Mouse (Mus musculus) testis, adult 2 months (tissue): ENCODE measurements at regions not wholly inside any gene's neighbourhood (a gene's known extent, or its start where the extent isn't known, plus 50 kb on each side); places are given as distances from the start of the nearest gene placed in this dataset.

ENCODE experiments used
- H3K27ac ChIP-seq: fragments of 200-500 bp; 2 replicates; pipeline ENCODE4 v1.5.1; 2012; ENCODE audit warnings: low read depth, low read length; ENCODE audit not compliant: control insufficient read depth, insufficient read depth
- H3K27me3 ChIP-seq: fragments of 200-500 bp; 2 replicates; pipeline ENCODE4 v1.6.1; 2012; ENCODE audit warnings: mild to moderate bottlenecking, low read length, moderate library complexity; ENCODE audit not compliant: control insufficient read depth, insufficient read depth
- H3K36me3 ChIP-seq: fragments of 200-500 bp; 2 replicates; pipeline ENCODE4 v1.6.1; 2012; ENCODE audit warnings: mild to moderate bottlenecking, low read length; ENCODE audit not compliant: control insufficient read depth, insufficient read depth
- H3K4me1 ChIP-seq: fragments of 200-500 bp; 2 replicates; pipeline ENCODE4 v1.6.1; 2012; ENCODE audit warnings: low read length; ENCODE audit not compliant: control insufficient read depth, insufficient read depth
- H3K4me3 ChIP-seq: fragments of 200-500 bp; 2 replicates; pipeline ENCODE4 v1.5.1; 2012; ENCODE audit warnings: low read depth, mild to moderate bottlenecking, low read length, moderate library complexity, mixed read lengths; ENCODE audit not compliant: control insufficient read depth
- CTCF ChIP-seq: fragments of 200-500 bp; IDR thresholded peaks from 2 replicates; pipeline ENCODE4 v1.5.1; 2012; ENCODE audit warnings: low read depth, mild to moderate bottlenecking, inconsistent platforms, low read length, moderate library complexity; ENCODE audit not compliant: control insufficient read depth, insufficient read depth, insufficient replicate concordance
- POLR2A ChIP-seq: fragments of 200-500 bp; IDR thresholded peaks from 2 replicates; pipeline ENCODE4 v1.6.1; 2012; ENCODE audit warnings: low read depth, mild to moderate bottlenecking, inconsistent platforms, low read length, moderate library complexity; ENCODE audit not compliant: control insufficient read depth

DNA sequence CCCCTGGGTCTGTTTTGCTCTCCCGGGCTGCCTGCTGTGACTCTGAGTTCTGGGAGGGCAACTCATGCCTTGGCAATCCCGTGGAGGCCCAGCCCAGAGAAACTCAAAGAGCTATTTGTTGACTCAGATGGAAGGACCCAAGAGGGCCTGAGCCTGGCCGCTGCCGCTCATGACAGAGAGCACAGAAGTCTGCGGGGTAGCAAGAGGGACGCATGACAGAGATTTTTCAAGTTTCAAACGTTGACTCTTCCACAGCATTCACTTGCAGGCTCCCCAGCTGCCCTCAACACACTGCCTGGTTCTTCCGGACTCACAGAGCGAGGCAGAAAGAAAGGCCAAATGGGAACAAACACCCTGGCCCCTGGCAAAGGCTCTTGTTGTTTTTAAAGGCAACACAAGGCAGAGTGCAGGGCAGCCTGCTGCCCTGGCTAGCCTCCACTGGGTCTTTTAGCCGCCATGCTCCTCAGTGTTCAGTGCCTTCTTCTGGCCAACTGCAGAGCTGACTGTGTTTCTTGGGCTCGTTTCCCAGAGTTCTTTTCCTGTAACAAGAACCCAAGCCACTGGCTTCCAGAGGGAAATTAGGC, 146.2 kb downstream of the Fam43a start:
- H3K4me1 ChIP-seq = no peaks in the 10 kb centered on the region
- no peaks in the 10 kb centered on the region for H3K27me3 ChIP-seq
- no peak overlapping the region for H3K27ac ChIP-seq
- TF ChIP-seq POLR2A (no peak), CTCF (no peak)
- H3K36me3 ChIP-seq = no peaks in the 10 kb centered on the region
- H3K4me3 ChIP-seq = no peak overlapping the region

DNA sequence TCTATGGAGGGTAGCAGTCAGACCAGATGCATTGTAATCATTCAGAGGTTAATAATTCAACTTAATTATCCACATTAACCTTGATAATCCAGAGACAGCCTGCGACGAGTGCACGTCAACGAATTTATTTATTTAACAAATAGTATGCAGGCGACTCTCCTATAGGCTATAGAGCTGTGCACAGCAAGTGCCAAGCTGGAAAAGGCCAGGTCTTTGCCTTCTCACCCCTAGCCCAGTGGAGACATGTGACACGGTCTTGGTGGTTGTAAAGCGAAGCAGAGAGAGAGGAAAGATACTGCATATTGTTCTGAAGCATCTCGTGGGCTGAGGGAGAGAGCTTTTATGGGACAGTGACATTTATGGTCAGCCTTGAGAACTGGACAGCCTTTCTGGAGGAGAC, 146.7 kb downstream of the Fam43a start:
- Histone ChIP-seq H3K4me3 (no peak overlapping the region), H3K4me1 (no peaks in the 10 kb centered on the region)

DNA sequence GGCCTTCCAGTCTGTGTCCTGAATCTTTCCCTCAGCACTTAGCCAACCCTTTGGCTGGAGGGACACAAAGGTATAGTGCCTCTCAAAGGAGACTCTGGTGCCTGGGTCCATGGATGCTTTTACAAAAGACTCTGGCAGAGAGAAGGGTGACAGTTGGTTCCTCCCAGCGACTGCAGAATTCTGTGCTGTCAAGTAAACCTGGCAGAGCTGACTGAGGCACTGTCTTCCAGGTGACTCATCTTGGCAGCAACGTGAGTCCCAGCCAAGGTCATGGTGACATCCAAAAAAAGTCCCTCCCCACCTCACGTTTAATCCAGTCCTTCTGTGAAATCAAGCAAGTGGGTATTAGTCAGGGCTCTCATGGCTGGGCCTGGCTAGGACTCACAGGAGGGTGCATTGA, 150.3 kb downstream of the Fam43a start:
- no peak for TF ChIP-seq CTCF
- H3K4me3 ChIP-seq = no peak overlapping the region
- H3K36me3 ChIP-seq = no peaks in the 10 kb centered on the region
- H3K4me1 ChIP-seq = no peaks in the 10 kb centered on the region
- H3K27ac ChIP-seq = no peak overlapping the region
- no peaks in the 10 kb centered on the region for H3K27me3 ChIP-seq

More for the DNA sequence above, 146.7 kb downstream of the Fam43a start:
- Histone ChIP-seq H3K27me3 (no peaks in the 10 kb centered on the region), H3K27ac (no peak overlapping the region), H3K36me3 (no peaks in the 10 kb centered on the region)
- no peak for TF ChIP-seq POLR2A
- TF ChIP-seq CTCF = no peak

DNA sequence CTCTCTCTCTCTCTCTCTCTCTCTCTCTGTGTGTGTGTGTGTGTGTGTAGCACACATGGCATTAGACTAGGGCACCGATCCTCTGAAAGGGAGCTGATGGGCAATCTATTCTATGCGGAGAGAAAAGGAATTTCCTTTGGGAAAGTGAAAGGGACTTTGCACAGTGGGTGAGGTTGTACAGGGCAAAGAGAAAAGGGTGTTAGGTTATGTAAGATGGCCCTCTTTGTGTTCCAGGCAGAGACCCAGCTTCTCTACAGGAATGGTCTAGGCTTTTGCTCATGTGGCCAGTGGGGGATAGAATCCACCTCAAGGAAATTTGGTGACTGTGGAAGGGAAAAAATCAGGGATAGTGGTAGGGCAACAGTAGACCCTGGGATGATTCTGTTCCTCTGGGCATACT, 156.2 kb downstream of the Fam43a start:
- no peak overlapping the region for H3K27ac ChIP-seq

DNA sequence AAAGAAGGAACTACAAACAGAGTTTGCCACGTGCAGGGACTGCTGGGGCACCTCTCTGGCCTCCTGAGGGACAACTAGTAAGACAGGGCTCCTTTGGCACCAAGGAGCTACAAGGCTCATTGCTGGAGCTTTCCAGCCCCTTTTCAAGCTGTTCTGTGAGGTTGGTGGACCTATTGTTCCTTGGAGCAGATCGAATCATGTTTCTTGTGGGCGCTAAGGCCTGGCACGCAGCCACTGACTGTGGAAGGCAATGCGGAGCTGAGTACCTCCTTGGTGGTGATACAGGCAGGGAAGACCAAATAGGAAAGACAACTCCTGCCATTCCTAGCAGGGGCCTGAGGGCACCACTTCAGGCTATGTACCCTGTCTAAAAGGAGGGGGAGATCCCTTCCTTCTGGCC, 157.2 kb downstream of the Fam43a start:
- Histone ChIP-seq H3K4me1 (no peaks in the 10 kb centered on the region), H3K4me3 (no peak overlapping the region), H3K27ac (no peak overlapping the region), H3K36me3 (no peaks in the 10 kb centered on the region), H3K27me3 (no peaks in the 10 kb centered on the region)
- TF ChIP-seq CTCF (no peak), POLR2A (no peak)

More for the DNA sequence above, 156.2 kb downstream of the Fam43a start:
- H3K4me1 ChIP-seq = no peaks in the 10 kb centered on the region
- H3K36me3 ChIP-seq = no peaks in the 10 kb centered on the region
- no peak overlapping the region for H3K4me3 ChIP-seq
- TF ChIP-seq CTCF (no peak), POLR2A (no peak)
- no peaks in the 10 kb centered on the region for H3K27me3 ChIP-seq

DNA sequence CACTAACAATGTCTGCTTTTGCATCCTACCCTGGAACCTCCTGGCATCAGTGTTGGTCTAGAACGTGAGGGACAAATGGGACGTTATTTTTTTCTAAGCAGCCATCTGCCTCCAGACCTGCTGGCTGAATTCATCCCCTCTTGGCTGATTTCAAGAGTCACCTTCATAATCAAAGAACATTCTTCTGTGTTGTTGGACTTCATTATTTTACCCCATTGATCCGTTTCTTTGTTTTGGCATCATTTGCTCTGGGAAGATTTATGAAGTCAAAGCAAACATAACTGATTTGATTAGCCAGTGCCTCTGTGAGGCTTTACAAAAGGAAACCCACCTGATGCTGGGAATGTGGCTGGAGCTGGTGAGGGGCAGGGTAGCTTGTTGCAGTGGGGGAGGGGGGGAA, 158.0 kb downstream of the Fam43a start:
- no peak for TF ChIP-seq POLR2A
- no peak for TF ChIP-seq CTCF
- Histone ChIP-seq H3K27me3 (no peaks in the 10 kb centered on the region), H3K4me3 (no peak overlapping the region), H3K36me3 (no peaks in the 10 kb centered on the region), H3K4me1 (no peaks in the 10 kb centered on the region), H3K27ac (no peak overlapping the region)

DNA sequence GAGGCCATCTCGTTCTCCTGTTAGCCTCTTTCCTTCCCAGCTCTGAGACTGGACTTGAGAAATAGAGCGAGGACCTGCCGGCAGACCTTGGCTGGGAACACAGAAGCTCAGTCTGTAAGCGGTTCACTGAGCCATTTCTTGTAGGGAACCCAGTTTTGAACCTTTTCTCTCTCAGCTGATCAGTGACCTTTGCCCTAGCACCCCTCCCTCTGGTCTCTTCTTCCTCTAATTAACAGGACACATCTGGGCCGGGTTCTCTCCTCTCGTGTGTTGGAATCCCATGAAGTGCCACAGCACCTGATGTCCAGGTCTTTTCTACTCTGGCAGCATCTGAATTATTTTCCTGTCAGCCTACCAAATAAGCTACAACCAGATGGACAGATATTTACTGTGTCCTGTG, 158.5 kb downstream of the Fam43a start:
- Histone ChIP-seq H3K4me1 (no peaks in the 10 kb centered on the region), H3K27me3 (no peaks in the 10 kb centered on the region), H3K27ac (no peak overlapping the region), H3K4me3 (no peak overlapping the region), H3K36me3 (no peaks in the 10 kb centered on the region)
- TF ChIP-seq POLR2A (no peak), CTCF (no peak)

DNA sequence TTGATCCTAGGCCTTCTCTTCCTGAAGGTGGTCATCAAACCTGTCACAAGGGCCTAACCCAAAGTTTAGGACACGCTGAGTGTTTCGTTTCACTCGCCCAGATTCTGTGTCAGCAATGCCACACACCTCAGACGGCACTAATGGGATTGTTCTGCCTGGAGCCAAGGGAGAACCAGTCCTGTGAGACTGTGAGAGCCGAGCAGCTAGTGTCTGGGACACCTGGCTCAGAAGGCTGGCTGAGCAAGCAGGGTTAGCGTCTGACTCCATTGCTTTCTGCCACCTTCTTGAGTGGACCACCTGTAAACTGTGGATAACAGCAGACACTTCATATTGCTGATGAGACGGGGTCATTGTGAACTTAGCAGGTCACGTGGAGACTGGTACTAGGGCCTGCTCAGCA, 160.0 kb downstream of the Fam43a start:
- H3K27me3 ChIP-seq = no peaks in the 10 kb centered on the region
- no peaks in the 10 kb centered on the region for H3K4me1 ChIP-seq
- TF ChIP-seq CTCF (no peak), POLR2A (no peak)
- H3K4me3 ChIP-seq = no peak overlapping the region
- no peaks in the 10 kb centered on the region for H3K36me3 ChIP-seq
- H3K27ac ChIP-seq = no peak overlapping the region
